Mouse (Mus musculus): ENCODE measurements around the gene Krtap15.

The Krtap15 gene

DNA sequence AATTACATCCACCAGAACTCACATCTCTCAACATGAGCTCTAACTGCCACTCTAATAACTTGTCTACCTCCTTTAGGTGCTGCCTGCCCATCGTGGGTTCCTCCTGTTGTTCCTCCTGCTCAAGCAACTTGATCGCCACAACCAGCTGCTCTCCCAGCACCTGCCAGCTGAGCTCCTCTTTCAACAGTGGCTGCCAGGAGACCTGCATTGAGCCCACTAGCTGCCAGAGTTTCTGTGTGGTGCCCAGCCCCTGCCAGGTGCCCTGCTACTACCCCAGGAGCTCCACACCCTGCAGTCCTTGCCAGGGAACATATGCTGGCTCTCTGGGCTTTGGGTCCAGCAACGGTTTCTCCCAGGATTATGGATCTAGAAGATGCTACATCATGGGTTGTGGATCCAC lies at the start of gene Krtap15:
Gene Krtap15 (plus strand): TSS at position 150 of the 400 bp plus-strand sequence.
- DNase-seq (ENCODE audit: low spot score), result no peak

- no peak for DNase-seq (ENCODE audit: low spot score)
Measured at GRCm38 (mm10) chr16:88774106-88774505, 45.9 kb upstream of the Krtap15 start, which contains the start of gene 2310057N15Rik. TSS of gene 2310057N15Rik (minus strand) at chr16:88774206.

GRCm38 (mm10) chr16:88777596-88777995 lies 42.4 kb upstream of the Krtap15 start, which contains the start of gene Gm5965:
TSS of gene Gm5965 (plus strand) at chr16:88777896.
- no peak for DNase-seq (ENCODE audit: low spot score)

- DNase-seq (ENCODE audit: low spot score), result no peak
Measured at GRCm38 (mm10) chr16:88786786-88787185, 33.2 kb upstream of the Krtap15 start.

DNA sequence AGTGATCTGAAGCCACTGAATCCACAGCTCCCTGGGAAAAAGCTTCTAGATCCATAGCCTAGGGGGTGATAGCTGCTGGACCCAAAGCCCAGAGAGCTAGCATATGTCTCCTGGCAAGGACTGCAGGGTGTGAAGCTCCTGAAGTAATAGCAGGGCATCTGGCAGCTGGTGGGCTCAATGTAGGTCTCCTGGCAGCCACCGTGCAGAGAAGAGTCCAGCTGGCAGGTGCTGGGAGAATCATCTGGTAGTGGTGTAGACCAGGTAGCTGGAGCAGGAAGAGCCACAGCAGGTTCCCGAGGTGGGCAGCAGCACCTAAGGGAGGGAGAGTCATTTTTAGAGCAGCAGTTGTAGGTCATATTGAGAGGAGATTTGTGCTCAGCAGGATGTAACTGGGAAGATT lies 8.2 kb upstream of the Krtap15 start, which contains the start of gene Gm20741:
Gene Gm20741 (minus strand): TSS at position 394 of the 400 bp plus-strand sequence.
- no peak for DNase-seq (ENCODE audit: low spot score)

GRCm38 (mm10) chr16:88823736-88824135 lies 3.7 kb downstream of the Krtap15 start:
- no peak for DNase-seq (ENCODE audit: low spot score)

- no peak for DNase-seq (ENCODE audit: low spot score)
Measured at GRCm38 (mm10) chr16:88826095-88826652, 6.2 kb downstream of the Krtap15 start, which contains the start of gene Krtap14. TSS of gene Krtap14 (minus strand) at chr16:88826145.

DNA sequence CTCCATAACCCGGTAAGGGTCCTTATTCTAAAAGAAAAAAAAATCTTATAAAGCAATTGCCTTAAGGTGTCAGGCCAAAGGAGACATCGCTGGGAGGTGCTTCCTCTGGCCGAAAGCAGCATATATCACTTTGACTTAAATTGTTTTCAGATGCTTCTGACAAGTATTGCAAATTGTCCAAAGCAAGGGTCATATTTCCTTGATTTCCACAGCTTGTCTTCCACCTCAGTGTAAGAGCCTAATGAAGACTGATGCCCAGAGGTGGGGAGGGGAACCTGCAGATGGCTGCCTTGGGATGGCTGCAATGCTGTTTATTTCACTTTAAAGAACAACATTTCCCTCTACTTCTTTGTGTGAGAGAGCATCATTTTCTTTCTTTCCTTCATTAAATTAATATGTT lies 7.0 kb downstream of the Krtap15 start:
- no peak for DNase-seq (ENCODE audit: low spot score)

DNA sequence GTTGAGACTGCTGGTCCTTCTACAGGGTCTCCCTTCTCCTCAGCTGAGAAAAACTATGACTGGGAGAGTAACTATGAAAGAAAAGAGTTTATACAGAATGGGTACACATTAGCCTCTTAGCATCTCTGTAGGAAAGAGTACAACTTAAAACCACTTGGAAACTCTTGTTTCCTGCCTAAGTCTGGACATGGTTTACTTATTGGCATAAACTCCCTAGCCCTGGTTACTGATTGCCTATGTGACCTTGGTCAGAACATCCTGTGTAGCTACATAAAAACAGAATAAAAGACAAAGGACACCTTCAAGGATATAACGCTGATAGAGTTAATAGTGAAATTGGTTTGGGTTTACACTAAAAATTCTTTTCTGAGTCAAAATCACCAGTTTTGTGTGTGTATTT lies 27.3 kb downstream of the Krtap15 start:
- no peak for DNase-seq (ENCODE audit: low spot score)

DNA sequence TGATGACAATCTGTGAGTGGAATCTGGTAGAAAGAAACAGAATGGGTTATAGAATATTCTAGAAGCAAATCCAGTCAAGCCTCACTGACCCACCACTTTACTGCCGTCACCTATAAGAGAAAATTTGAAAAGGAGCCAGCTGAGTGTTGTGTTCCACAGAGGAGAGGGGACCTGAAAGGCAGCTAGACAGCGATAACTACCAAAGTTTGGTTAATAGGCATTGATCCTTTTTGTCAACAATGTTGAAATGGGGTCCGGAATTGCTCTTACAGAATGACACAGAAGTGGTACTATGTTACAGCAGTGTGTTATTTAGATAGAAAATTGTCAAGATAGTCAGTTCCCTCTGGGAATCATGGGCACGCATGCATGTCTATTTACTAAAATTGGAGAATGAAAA lies 28.5 kb downstream of the Krtap15 start:
- no peak for DNase-seq (ENCODE audit: low spot score)

- no peak for DNase-seq (ENCODE audit: low spot score)
Measured at GRCm38 (mm10) chr16:88851450-88851849, 31.4 kb downstream of the Krtap15 start.

DNA sequence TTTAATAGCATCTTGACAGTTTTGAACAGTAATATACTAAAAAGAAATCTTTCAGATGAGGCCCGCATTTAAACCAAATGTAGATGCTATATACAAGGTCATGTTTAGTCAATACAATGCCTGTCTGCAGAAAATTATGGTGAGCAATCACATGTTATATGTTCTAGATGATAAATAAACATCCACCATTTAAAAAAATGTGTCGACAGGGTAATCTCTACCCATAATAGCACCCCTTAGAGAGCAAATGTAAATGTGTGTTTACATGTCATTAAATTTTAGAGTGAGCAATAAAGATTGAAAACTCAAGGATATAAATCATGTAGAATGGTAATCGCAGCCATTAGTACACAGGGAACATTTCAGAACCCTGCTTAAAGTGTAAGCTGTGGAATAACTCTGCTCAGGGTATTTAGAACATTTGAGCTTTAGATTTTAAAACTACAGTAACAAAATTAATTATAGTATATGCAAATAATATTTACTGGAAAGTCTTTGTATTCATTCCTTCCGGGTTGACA lies 44.9 kb downstream of the Krtap15 start:
- no peak for DNase-seq (ENCODE audit: low spot score)

DNA sequence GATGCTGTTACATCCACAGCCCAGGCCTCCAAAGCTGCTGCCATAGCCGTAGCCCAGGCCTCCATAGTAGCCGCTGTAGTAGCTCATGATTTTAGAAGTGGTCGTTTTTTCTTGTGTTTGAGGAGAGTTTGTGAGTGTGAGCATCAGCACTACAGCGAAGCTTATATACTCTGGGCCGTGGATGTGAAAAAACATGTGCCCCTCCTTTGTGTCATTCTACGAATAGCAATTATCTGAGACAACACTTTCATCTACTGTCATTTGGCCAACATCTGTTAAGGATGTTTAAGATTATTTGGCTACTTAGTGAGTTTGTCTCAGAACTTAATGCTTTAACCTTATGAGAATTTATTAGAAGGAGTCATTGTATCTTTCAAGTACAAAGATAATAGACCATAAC lies 49.3 kb downstream of the Krtap15 start, which contains the start of gene Krtap19-1:
Gene Krtap19-1 (minus strand): TSS at position 101 of the 400 bp plus-strand sequence.
- no peak for DNase-seq (ENCODE audit: low spot score)

GRCm38 (mm10) chr16:88874169-88874568 lies 54.2 kb downstream of the Krtap15 start, which contains the start of gene Krtap19-2:
TSS of gene Krtap19-2 (minus strand) at chr16:88874269.
- DNase-seq (ENCODE audit: low spot score), result no peak

DNA sequence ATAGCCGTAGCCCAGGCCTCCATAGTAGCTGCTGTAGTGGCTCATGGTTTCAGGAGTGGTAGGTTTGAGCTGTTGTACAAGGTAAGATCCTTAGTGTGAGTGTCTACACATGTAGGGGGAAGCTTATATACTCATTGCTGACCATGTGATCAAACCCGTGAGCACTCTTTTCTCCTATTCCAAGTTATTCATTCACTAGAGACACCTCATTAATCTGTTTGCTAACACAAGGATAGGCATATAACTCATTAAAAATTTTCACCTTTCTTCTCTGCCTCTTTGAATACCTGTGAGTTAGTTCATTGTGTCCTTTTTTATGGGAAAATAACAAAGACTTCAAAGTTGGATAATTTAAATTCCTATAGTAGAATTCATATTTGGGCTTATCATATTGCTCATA lies 57.9 kb downstream of the Krtap15 start, which contains the start of gene Krtap19-3:
Gene Krtap19-3 (minus strand): TSS at position 101 of the 400 bp plus-strand sequence.
- no peak for DNase-seq (ENCODE audit: low spot score)

All from MN1 (cell line).